Comparison of ENCODE assay signal across 8 mouse cellular contexts in genomic region chr11:76946203-76946585, GRCm38 (mm10). TPM values are rescaled to one million over a fixed set of nuclear protein-coding genes. Genes with fewer than 3 reads are reported as not detected.
A peak's percentile ranks its signal among the peaks of the same experiment; 100 is the strongest.
DNase-seq lines count a peak whose midpoint lies in the region; ATAC-seq lines count a peak whose summit lies in the region.

No protein-coding gene starts in this region.

- H3K27me3 ChIP-seq in heart, embryonic 13.5 days (replicated peaks) = no peaks in the 10 kb centered on the region
- H3K27me3 ChIP-seq in liver, embryonic 13.5 days = no peaks in the 10 kb centered on the region
- H3K27me3 ChIP-seq in stomach, embryonic 15.5 days (replicated peaks) = no peaks in the 10 kb centered on the region

- no peak overlapping the region for H3K27ac ChIP-seq in heart, embryonic 13.5 days (replicated peaks)
- peak overlapping the region; percentile 44; the same call in 1 of the 2 replicates for H3K27ac ChIP-seq in liver, embryonic 13.5 days
- H3K27ac ChIP-seq in stomach, embryonic 15.5 days = peak overlapping the region; percentile 88; the same call in 1 of the 2 replicates

- H3K9me3 ChIP-seq in heart, embryonic 13.5 days = no peaks in the 10 kb centered on the region
- no peaks in the 10 kb centered on the region for H3K9me3 ChIP-seq in liver, embryonic 13.5 days (replicated peaks)
- no peaks in the 10 kb centered on the region for H3K9me3 ChIP-seq in stomach, embryonic 15.5 days

- peak overlapping the region; percentile 89 for H3K4me2 ChIP-seq in heart, embryonic 13.5 days
- peak overlapping the region; percentile 88 for H3K4me2 ChIP-seq in liver, embryonic 13.5 days
- peak overlapping the region; percentile 83 for H3K4me2 ChIP-seq in stomach, embryonic 15.5 days

- peaks cover 30% of the 10 kb centered on the region for H3K36me3 ChIP-seq in heart, embryonic 13.5 days
- H3K36me3 ChIP-seq in liver, embryonic 13.5 days = peaks cover 23% of the 10 kb centered on the region
- H3K36me3 ChIP-seq in stomach, embryonic 15.5 days = peaks cover 8% of the 10 kb centered on the region; the same call in 1 of the 2 replicates

- intact Hi-C loops in heart, postnatal 36 days (cut with DNase I) = loop anchor here (5.0 kb wide), 3 partner anchors 44 to 159 kb away; partner anchors contain the start of genes Cpd and Tmigd1

- DNase-seq in heart, adult 11 months = peak; percentile 88
- DNase-seq in heart, postnatal 36 days = no peak
- DNase-seq in 3134 (ENCODE audit: extremely low read depth, insufficient read length, low spot score) = peak; percentile 4
- peak; percentile 34 for DNase-seq in cerebellum, adult 11-12 months
- DNase-seq in liver, embryonic 13.5 days = no peak
- no peak for DNase-seq in layer of hippocampus, postnatal 14 days (ENCODE audit: low spot score in 2 of 2)

- H3K9ac ChIP-seq in heart, embryonic 13.5 days = peak overlapping the region; percentile 96
- peak overlapping the region; percentile 82 for H3K9ac ChIP-seq in liver, embryonic 13.5 days
- H3K9ac ChIP-seq in stomach, embryonic 15.5 days = peak overlapping the region; percentile 71

- H3K4me1 ChIP-seq in heart, embryonic 13.5 days = peaks cover 14% of the 10 kb centered on the region
- H3K4me1 ChIP-seq in liver, embryonic 13.5 days (replicated peaks) = peaks cover 17% of the 10 kb centered on the region
- H3K4me1 ChIP-seq in stomach, embryonic 15.5 days = peaks cover 6% of the 10 kb centered on the region; the same call in 1 of the 2 replicates

- WGBS in heart, embryonic 13.5 days = 2% methylated on average over 8 of the region's 8 CpGs
- WGBS in liver, embryonic 13.5 days (ENCODE audit: insufficient replicate concordance) = 4% methylated on average over 8 of the region's 8 CpGs
- WGBS in stomach, embryonic 15.5 days = 3% methylated on average over 8 of the region's 8 CpGs

- ATAC-seq in heart, embryonic 13.5 days (ENCODE audit: extremely low read depth, insufficient number of reproducible peaks, low FRiP score, low TSS enrichment) = no peak
- no peak for ATAC-seq in liver, embryonic 13.5 days (ENCODE audit: low read depth)
- ATAC-seq in stomach, embryonic 15.5 days (ENCODE audit: insufficient read depth, low FRiP score, low read depth) = no peak

- H3K4me3 ChIP-seq in heart, embryonic 13.5 days = peak overlapping the region; percentile 91
- H3K4me3 ChIP-seq in liver, embryonic 13.5 days (replicated peaks) = peak overlapping the region; percentile 82
- H3K4me3 ChIP-seq in stomach, embryonic 15.5 days (replicated peaks) = peak overlapping the region; percentile 77

RNA-seq across cellular contexts. Expression of gene Blmh, which starts 21.6 kb away (rescaled TPM):
- 10 to 100 TPM; 34.1 to 40.7 TPM for total RNA-seq in heart, postnatal 36 days (2021)
- 97.0 and 109 TPM in 2 replicates for polyA plus RNA-seq in heart, embryonic 13.5 days (2015; fragmentation: Nextera tagmentation; extraction: Ambion mirVana)
- 61.8 and 66.9 TPM in 2 replicates for polyA plus RNA-seq in liver, embryonic 13.5 days (2015; fragmentation: Nextera tagmentation; extraction: Ambion mirVana)
- 138 and 140 TPM in 2 replicates for polyA plus RNA-seq in stomach, embryonic 15.5 days (2015; fragmentation: Nextera tagmentation; extraction: Ambion mirVana)
- total RNA-seq in layer of hippocampus, postnatal 14 days (2021) = 10 to 100 TPM; 68.5 to 69.9 TPM

RNA-seq across cellular contexts. Expression of gene Tmigd1, which starts 44.2 kb away (rescaled TPM):
- under 1 TPM; 0.22 to 0.27 TPM for total RNA-seq in heart, postnatal 36 days (2021)
- 0.14 and 0.15 TPM in 2 replicates for polyA plus RNA-seq in heart, embryonic 13.5 days (2015; fragmentation: Nextera tagmentation; extraction: Ambion mirVana)
- not detected in 2 replicates for polyA plus RNA-seq in liver, embryonic 13.5 days (2015; fragmentation: Nextera tagmentation; extraction: Ambion mirVana)
- polyA plus RNA-seq in stomach, embryonic 15.5 days (2015; fragmentation: Nextera tagmentation; extraction: Ambion mirVana) = 0.27 and 1.4 TPM in 2 replicates
- not detected for total RNA-seq in layer of hippocampus, postnatal 14 days (2021)

RNA-seq across cellular contexts. Expression of gene Slc6a4, which starts 52.2 kb away (rescaled TPM):
- total RNA-seq in heart, postnatal 36 days (2021) = under 1 TPM; 0.51 to 0.58 TPM
- polyA plus RNA-seq in heart, embryonic 13.5 days (2015; fragmentation: Nextera tagmentation; extraction: Ambion mirVana) = 0.61 and 0.98 TPM in 2 replicates
- polyA plus RNA-seq in liver, embryonic 13.5 days (2015; fragmentation: Nextera tagmentation; extraction: Ambion mirVana) = 2.1 and 2.4 TPM in 2 replicates
- 4.5 and 5.5 TPM in 2 replicates for polyA plus RNA-seq in stomach, embryonic 15.5 days (2015; fragmentation: Nextera tagmentation; extraction: Ambion mirVana)
- total RNA-seq in layer of hippocampus, postnatal 14 days (2021) = under 1 TPM in 1 of 2 experiments, not detected in 1; 0.37 TPM

Comparison
In these comparisons a context has a peak if more than half of its experiments do, and no peak if none do; other contexts are left out.
1. DNase-seq: peak in heart, adult 11 months (single experiment), 3134 (single experiment) and cerebellum, adult 11-12 months (single experiment); none in heart, postnatal 36 days (0 of 2), liver, embryonic 13.5 days (single experiment) and layer of hippocampus, postnatal 14 days (0 of 2).
2. Peak in every context shown above with its lines, with median percentiles within 50 percentile points of each other: H3K4me2 ChIP-seq, H3K4me3 ChIP-seq and H3K9ac ChIP-seq.